Mouse (Mus musculus) liver, adult 2 months (tissue): ENCODE results near the gene Spg11. TPM values are rescaled to one million over a fixed set of nuclear protein-coding genes. Genes with fewer than 3 reads are reported as not detected.

ENCODE experiments used
- DNase-seq: peaks from one replicate; pipeline ENCODE4 v3.0.0-alpha.2; 2011; ENCODE audit warnings: low read depth, low spot score; ENCODE audit errors: extremely low read depth
- H3K27ac ChIP-seq: fragments of 200-500 bp; replicated peaks from 2 replicates; pipeline ENCODE4 v1.5.1; 2012; ENCODE audit warnings: low read depth, mild to moderate bottlenecking, control low read depth, inconsistent platforms, low read length; ENCODE audit not compliant: insufficient read depth
- H3K27me3 ChIP-seq: fragments of 200-500 bp; 2 replicates; pipeline ENCODE4 v1.6.1; 2012; ENCODE audit warnings: mild to moderate bottlenecking, moderate library complexity, low read length, inconsistent platforms; ENCODE audit not compliant: control insufficient read depth, insufficient read depth
- H3K36me3 ChIP-seq: fragments of 200-500 bp; 2 replicates; pipeline ENCODE4 v1.6.1; 2012; ENCODE audit warnings: low read length, inconsistent platforms; ENCODE audit not compliant: control insufficient read depth, insufficient read depth
- H3K4me1 ChIP-seq: fragments of 200-500 bp; 2 replicates; pipeline ENCODE4 v1.6.1; 2011; ENCODE audit warnings: low read length; ENCODE audit not compliant: control insufficient read depth, insufficient read depth
- H3K4me3 ChIP-seq: fragments of 200-500 bp; 2 replicates; pipeline ENCODE4 v1.5.1; 2011; ENCODE audit warnings: low read depth, mild to moderate bottlenecking, control low read depth, low read length, moderate library complexity; ENCODE audit not compliant: insufficient read depth
- H3K79me2 ChIP-seq: fragments of 200-500 bp; 2 replicates; pipeline ENCODE4 v1.6.1; 2012; ENCODE audit warnings: inconsistent platforms, mild to moderate bottlenecking, low read length, moderate library complexity; ENCODE audit not compliant: control insufficient read depth, insufficient read depth
- H3K9ac ChIP-seq: fragments of 200-500 bp; 2 replicates; pipeline ENCODE4 v1.6.1; 2012; ENCODE audit warnings: low read depth, mild to moderate bottlenecking, control low read depth, inconsistent platforms, low read length
- CTCF ChIP-seq: fragments of 200-500 bp; IDR thresholded peaks from 2 replicates; pipeline ENCODE4 v1.5.1; 2011; ENCODE audit warnings: low read depth, low read length, control low read depth
- POLR2A ChIP-seq: fragments of 200-500 bp; IDR thresholded peaks from 2 replicates; pipeline ENCODE4 v1.6.1; 2011; ENCODE audit warnings: low read length, control low read depth; ENCODE audit not compliant: insufficient read depth; ENCODE audit errors: extremely low read depth
- WGBS: fragments of 180-500 bp; shearing (Covaris S2); methylation state at CpG from one replicate; pipeline ENCODE4 v1.1.7; 2018; 5-methylcytosine and 5-hydroxymethylcytosine counted together
- polyA plus RNA-seq: library from polyadenylated mRNA; depleted of rRNA; stranded (reverse); fragments of >200 nt; gene quantifications from 2 replicates; pipeline ENCODE4 v1.2.3, GENCODE M21; 2012
- total RNA-seq: library from RNA; depleted of rRNA; stranded (reverse); fragments of >200 nt; gene quantifications from 2 replicates; pipeline ENCODE4 v1.2.3, GENCODE M21; 2014

The Spg11 gene
- total and polyA plus RNA-seq, 2 experiments = 4.0 to 9.3 TPM

GRCm38 (mm10) chr2:122141332-122141967 is 23.3 kb upstream of the Spg11 start:
- Histone ChIP-seq H3K27ac (peak overlapping the region; percentile 94), H3K79me2 (no peaks in the 10 kb centered on the region), H3K4me3 (peak overlapping the region; percentile 3; the same call in 1 of the 2 replicates), H3K4me1 (peaks cover 5% of the 10 kb centered on the region), H3K9ac (peak overlapping the region; percentile 42), H3K36me3 (no peaks in the 10 kb centered on the region), H3K27me3 (no peaks in the 10 kb centered on the region)
- no peak for TF ChIP-seq POLR2A
- WGBS = 23% methylated on average over 5 of the region's 5 CpGs
- DNase-seq = peak; percentile 92

GRCm38 (mm10) chr2:122140815-122141214 is 22.6 kb upstream of the Spg11 start:
- WGBS = 21% methylated on average over 2 of the region's 2 CpGs

DNA sequence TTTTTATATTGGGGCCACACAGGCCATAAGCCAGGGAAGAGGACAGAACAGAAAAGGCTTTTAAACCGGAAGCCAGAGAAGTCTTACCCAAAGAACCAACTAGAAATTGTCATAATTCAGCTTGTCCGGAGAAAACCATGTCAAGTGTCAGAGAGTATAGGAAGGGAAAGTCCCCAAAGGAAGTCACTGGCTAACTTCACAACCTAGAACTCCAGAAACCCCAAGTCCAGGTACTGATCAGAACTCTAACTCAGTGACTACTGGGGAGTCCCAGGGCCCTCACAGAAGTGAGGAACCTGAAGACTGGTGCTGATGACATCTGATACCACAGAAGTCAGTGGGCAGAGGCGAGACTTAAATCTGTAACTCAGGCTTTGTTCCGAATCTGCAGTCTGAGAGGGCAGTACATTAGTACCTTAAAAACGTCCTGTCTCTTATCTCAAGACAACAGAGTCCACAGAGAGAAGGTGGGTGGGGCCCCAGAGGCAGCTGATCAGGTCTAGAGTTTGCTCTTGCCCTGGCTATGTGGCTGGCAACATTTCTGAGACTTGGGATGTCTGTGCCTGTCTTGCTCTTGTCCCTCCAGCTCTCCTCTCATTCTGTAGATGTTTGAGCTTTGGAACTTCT is 19.8 kb upstream of the Spg11 start:
- no peak overlapping the region for H3K9ac ChIP-seq

More at GRCm38 (mm10) chr2:122140815-122141214, 22.6 kb upstream of the Spg11 start:
- DNase-seq = peak; percentile 84
- Histone ChIP-seq H3K4me3 (no peak overlapping the region), H3K27ac (peak overlapping the region; percentile 94), H3K36me3 (no peaks in the 10 kb centered on the region), H3K27me3 (no peaks in the 10 kb centered on the region), H3K79me2 (no peaks in the 10 kb centered on the region), H3K9ac (peak overlapping the region; percentile 42), H3K4me1 (peaks cover 4% of the 10 kb centered on the region)
- TF ChIP-seq POLR2A (no peak), CTCF (no peak)

DNA sequence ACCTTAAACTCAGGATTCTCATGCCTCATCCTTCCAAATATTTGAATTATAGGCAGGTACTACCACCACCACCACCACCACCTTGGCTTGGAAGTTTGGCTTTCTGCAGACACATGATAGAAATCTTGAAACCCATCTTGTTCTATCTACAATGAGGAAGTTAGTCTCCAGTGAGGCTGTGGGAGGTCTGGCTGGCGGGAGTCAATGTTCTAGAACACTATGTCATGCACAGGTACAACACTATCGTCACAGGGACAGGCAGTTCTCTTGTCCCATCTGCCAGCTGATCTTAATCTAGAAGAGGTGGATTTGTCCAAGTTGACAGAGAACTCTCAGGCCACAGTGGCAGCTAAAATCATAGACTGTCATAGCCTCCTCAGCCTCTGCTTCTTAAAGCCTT is 14.4 kb upstream of the Spg11 start:
- TF ChIP-seq CTCF (no peak), POLR2A (no peak)
- H3K4me3 ChIP-seq = no peak overlapping the region
- no peak overlapping the region for H3K9ac ChIP-seq
- 86% methylated on average over 2 of the region's 2 CpGs for WGBS
- no peak for DNase-seq
- H3K27me3 ChIP-seq = no peaks in the 10 kb centered on the region
- no peaks in the 10 kb centered on the region for H3K79me2 ChIP-seq
- no peaks in the 10 kb centered on the region for H3K36me3 ChIP-seq
- no peaks in the 10 kb centered on the region for H3K4me1 ChIP-seq
- H3K27ac ChIP-seq = no peak overlapping the region

More for the DNA sequence above, 19.8 kb upstream of the Spg11 start:
- WGBS = 63% methylated on average over 5 of the region's 5 CpGs
- Histone ChIP-seq H3K27ac (no peak overlapping the region), H3K79me2 (no peaks in the 10 kb centered on the region), H3K27me3 (no peaks in the 10 kb centered on the region), H3K4me1 (peaks cover 4% of the 10 kb centered on the region), H3K36me3 (no peaks in the 10 kb centered on the region), H3K4me3 (no peak overlapping the region)
- no peak for DNase-seq
- TF ChIP-seq CTCF (no peak), POLR2A (no peak)

DNA sequence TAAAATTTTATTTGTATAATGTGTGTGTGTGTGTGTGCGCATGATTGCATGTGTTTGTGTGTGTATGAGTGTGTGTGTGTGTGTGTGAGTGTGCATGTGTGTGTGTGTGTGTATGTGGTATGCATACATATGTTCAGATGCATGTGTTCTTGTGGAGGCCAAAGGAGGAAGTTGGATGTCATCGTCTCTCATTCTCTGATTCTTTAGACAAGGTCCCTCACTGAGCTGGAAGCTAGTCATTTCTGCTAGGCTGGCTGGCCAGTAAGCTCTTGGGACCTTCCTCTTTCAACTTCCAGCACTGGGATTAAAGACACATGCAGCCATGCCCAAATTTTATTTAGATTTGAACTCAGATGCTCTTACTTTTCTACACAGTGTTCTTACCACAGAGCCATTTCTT is 13.9 kb upstream of the Spg11 start:
- H3K79me2 ChIP-seq = no peaks in the 10 kb centered on the region
- no peak overlapping the region for H3K9ac ChIP-seq
- H3K4me3 ChIP-seq = no peak overlapping the region
- DNase-seq = no peak
- no peaks in the 10 kb centered on the region for H3K36me3 ChIP-seq
- 95% methylated on average over 2 of the region's 2 CpGs for WGBS
- H3K27me3 ChIP-seq = no peaks in the 10 kb centered on the region
- no peak overlapping the region for H3K27ac ChIP-seq
- TF ChIP-seq CTCF = no peak
- TF ChIP-seq POLR2A = no peak
- no peaks in the 10 kb centered on the region for H3K4me1 ChIP-seq

DNA sequence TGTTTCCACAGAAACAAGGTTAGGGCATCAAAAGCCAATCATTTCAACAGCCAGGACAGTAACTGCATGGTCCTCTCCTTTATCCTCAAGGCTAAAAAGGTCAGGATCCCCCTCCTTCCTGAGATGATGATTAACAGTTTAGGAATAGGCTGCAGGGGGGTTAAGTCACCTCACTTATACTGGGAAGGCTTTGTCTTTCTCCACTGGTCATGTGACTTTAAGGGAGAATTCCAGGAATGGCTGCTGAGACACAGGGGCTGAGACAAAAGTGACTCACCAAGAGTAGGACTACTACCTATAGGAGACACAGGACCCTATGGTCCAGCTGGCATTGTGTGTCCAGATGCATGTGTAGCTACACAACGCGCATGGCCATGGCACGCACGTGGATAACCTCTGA is 9.4 kb upstream of the Spg11 start:
- no peak overlapping the region for H3K27ac ChIP-seq
- H3K4me3 ChIP-seq = no peak overlapping the region
- no peaks in the 10 kb centered on the region for H3K27me3 ChIP-seq
- H3K9ac ChIP-seq = no peak overlapping the region
- 99% methylated on average over 4 of the region's 4 CpGs for WGBS
- TF ChIP-seq POLR2A (no peak), CTCF (no peak)
- H3K36me3 ChIP-seq = no peaks in the 10 kb centered on the region
- no peak for DNase-seq
- no peaks in the 10 kb centered on the region for H3K79me2 ChIP-seq
- no peaks in the 10 kb centered on the region; the same call in 1 of the 2 replicates for H3K4me1 ChIP-seq
